Mouse (Mus musculus): ENCODE results near the gene Schip1.

GRCm38 (mm10) chr3:68487621-68488020 lies 423.0 kb downstream of the Schip1 start:
- TF ChIP-seq CTCF (conservative IDR thresholded peaks at IDR 0.05; ENCODE audit: insufficient read depth, insufficient read length, low read depth, low read length), result no peak
- TF ChIP-seq POLR2A (IDR thresholded peaks at IDR 0.05; ENCODE audit: low read depth, low read length), result no peak

Data from kidney, adult 2 months (tissue).